Mouse (Mus musculus): ENCODE data around the gene Hkdc1. TPM values are rescaled to one million over a fixed set of nuclear protein-coding genes. Genes with fewer than 3 reads are reported as not detected.
"Not testable (repeated sequence)": the region's sequence is repeated elsewhere in the genome, so short reads cannot be mapped to it uniquely, and the experiment has no call there.

The Hkdc1 gene
- total RNA-seq (2021): 10 to 100 TPM; 12.5 to 15.3 TPM
- long read RNA-seq, experiment 1, partial matches to known transcripts: 11 of 16 reads
- long read RNA-seq, experiment 1, other reads (novel, unspliced or antisense): 4 of 16 reads
- long read RNA-seq, experiment 2, partial matches to known transcripts: 11 of 16 reads
- long read RNA-seq, experiment 2, other reads (novel, unspliced or antisense): 5 of 16 reads

DNA sequence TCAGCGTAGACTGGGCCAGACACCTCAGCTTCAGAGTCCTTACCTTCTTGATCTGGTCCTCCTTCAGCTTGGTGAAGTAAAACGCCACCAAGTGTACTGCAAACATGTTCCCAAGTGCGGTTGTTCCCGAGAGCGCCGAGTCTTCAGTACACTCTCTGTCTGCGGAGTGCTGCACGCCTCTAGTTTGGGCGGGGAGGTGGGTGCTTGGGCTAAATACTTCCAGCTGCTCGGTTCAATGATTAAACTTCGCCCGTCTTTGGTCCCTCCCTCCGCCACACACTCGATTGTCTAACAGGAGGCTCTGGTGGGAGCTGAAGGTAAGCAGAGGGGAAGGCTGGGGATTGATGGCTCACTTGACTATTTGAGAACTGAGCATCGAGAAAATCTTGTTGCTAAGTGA, at the start of gene Hkdc1:
Gene Hkdc1 (minus strand): TSS at position 237 of the 400 bp plus-strand sequence.
- intact Hi-C loops (cut with DNase I): no loop called here
- DNase-seq (ENCODE audit: low spot score in 2 of 2): no peak

DNA sequence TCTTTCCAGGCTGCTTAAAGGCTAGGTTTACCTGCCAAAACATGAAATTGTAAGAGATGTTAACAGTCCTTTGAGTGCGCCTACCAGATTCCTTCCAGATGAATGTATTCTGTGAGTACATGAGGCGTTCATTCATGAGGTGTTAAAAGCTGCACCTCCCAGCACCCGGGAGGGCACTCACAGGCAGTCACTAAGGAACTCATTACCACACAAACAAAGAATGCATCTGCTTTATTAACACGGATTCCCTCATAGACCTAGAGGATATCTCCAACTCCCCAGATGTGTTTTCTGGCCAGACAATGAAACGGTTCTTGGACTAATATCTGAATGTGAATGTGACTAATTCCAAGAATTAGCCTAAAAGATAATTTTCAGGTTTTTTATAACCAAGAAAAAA, 48.8 kb upstream of the Hkdc1 start:
- no peak for DNase-seq (ENCODE audit: low spot score in 2 of 2)
- intact Hi-C loops (cut with DNase I): no loop called here

GRCm38 (mm10) chr10:62469736-62470135, 47.4 kb upstream of the Hkdc1 start:
- intact Hi-C loops (cut with DNase I): no loop called here
- DNase-seq (ENCODE audit: low spot score in 2 of 2): no peak

- intact Hi-C loops (cut with DNase I): no loop called here
- no peak for DNase-seq (ENCODE audit: low spot score in 2 of 2)
Observed at GRCm38 (mm10) chr10:62461321-62461720, 39.0 kb upstream of the Hkdc1 start.

- DNase-seq (ENCODE audit: low spot score in 2 of 2); intact Hi-C loops (cut with DNase I): not testable (repeated sequence)
Observed at GRCm38 (mm10) chr10:62452001-62452400, 29.7 kb upstream of the Hkdc1 start.

DNA sequence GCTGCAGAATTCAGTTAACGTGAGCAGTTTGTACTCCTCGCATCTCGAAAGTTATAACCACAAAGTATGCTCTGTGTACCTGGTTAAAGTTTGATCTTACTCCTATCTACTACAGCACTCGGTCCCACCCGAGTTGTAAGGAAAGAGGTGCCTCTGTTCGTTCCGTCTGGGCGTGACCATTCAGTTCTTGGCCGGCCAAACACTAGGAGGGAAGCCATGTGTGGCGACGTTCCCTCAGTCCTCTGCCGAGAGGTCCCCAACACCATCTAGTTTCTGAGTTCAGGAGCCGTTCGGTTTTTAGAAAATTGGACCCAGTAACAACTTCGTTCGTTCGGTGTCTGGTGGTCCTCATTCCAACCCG, 28.0 kb upstream of the Hkdc1 start:
- intact Hi-C loops (cut with DNase I): no loop called here
- DNase-seq (ENCODE audit: low spot score in 2 of 2): no peak

- intact Hi-C loops (cut with DNase I): loop anchor here (5.0 kb wide), 1 partner anchor 183 kb away; no protein-coding TSS in a partner anchor
Observed at GRCm38 (mm10) chr10:62449364-62450279, 27.3 kb upstream of the Hkdc1 start, which contains the start of the genes 4930507D05Rik and Supv3l1. Gene 4930507D05Rik (plus strand): TSS chr10:62449489. Gene Supv3l1 (minus strand): TSS chr10:62449738.

GRCm38 (mm10) chr10:62430427-62430826, 8.1 kb upstream of the Hkdc1 start:
- no peak for DNase-seq (ENCODE audit: low spot score in 2 of 2)
- intact Hi-C loops (cut with DNase I): loop anchor here (10.0 kb wide), 1 partner anchor 324 kb away; no protein-coding TSS in a partner anchor

More at GRCm38 (mm10) chr10:62449364-62450279, 27.3 kb upstream of the Hkdc1 start, which contains the start of the genes 4930507D05Rik and Supv3l1:
- DNase-seq (ENCODE audit: low spot score in 2 of 2): peak; percentile 92 to 95

DNA sequence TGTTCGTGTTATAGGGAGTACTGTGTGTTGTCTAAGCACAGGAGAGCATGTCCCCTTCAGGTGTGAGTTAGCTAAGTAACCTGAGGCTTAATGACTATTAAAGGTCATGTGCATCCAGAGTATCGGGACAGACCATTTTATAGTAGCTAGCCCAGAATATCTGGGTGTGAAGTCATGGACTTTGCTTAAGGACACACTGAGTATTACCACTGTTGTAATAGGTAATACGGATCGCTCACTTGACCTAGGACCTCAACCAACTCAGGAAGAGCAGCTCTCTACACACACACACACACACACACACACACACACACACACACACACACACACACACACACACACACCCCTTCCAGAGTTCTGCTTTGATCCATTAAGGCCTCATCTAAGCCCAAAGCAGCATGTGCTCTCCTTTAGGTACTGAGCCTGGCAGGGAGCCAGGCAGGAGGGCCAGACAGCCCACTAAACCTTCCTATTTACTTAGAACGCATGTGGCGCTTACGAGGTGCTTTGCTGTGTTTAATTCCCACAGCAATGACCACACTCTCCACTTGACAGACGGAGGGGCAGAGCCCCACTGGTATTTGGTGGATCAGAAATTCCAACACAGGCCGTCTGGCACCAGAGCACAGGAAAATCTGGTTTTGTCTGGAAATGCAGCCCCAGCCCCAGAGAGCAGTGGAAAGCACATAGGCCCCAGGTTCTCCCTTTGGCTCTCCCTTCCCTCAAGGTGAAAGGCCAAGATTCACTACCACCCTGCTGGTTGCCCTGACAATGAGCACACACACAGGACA, 3.0 kb upstream of the Hkdc1 start:
- DNase-seq (ENCODE audit: low spot score in 2 of 2): no peak
- intact Hi-C loops (cut with DNase I): no loop called here

- intact Hi-C loops (cut with DNase I): no loop called here
- DNase-seq (ENCODE audit: low spot score in 2 of 2): no peak
Observed at GRCm38 (mm10) chr10:62421127-62421526, 1.2 kb downstream of the Hkdc1 start.

DNA sequence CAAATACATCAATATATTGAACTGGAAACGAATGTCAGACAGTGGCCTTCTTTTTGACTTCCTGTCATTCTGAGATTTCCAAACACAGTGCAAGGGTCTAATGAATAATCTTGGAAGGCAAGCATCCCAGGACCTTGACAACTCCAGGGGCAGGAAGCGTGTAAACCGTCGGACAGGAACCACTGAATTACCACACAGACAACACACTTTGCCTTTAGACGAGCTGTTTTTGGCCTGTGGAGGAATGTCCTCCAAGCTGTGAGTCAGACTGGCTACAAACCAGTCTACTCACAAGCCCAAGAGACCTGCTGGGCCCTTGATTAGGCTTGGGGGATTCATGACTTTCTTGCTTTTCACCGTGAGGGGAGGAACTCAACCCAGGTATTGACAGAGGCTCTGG, 1.9 kb downstream of the Hkdc1 start:
- DNase-seq (ENCODE audit: low spot score in 2 of 2): no peak
- intact Hi-C loops (cut with DNase I): no loop called here

GRCm38 (mm10) chr10:62419422-62419821, 2.9 kb downstream of the Hkdc1 start:
- no peak for DNase-seq (ENCODE audit: low spot score in 2 of 2)
- intact Hi-C loops (cut with DNase I): no loop called here

DNA sequence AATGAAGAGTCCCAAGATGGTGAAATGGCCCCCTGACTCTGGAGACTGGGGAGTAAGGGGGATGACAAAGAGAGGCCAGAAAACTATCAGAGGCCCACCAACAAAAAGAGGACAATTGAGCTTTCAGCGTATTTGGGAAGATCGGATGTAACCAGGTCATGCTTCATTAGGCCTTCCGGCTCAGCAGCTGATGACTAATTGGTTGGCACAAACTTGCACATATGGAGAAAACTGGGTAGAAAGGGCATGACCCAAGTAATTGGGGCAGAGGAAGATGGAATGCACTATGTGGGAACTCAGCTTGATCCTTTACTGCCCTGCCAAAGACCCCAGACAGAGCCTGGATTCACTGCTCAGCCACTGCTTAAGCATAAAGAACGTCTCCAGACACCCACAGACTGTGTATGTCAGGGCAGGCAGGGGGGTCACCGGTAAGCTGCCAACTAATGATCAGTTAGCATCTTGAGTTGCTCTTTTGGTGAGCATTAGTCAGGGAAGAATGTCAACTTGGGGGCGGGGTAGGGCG, 3.4 kb downstream of the Hkdc1 start:
- DNase-seq (ENCODE audit: low spot score in 2 of 2): no peak
- intact Hi-C loops (cut with DNase I): no loop called here

DNA sequence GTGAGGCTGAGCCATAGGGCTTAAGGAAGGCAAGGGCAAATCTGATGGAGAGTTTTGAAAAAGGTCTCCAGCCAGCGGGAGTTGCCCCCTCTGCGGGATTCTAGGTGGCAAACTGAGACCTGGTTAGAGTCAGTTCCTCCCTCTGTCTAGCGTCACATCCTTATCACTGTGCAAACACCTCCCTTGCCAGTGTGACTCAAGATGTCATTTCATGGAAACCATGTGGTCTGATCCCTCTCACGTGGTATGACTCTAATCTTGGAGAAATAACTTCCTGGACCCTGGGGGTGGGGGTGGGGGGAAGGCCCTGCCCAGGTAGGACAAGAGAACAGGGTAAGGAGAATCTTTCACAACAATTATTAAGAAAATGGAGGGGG, 8.7 kb downstream of the Hkdc1 start:
- DNase-seq (ENCODE audit: low spot score in 2 of 2): no peak
- intact Hi-C loops (cut with DNase I): no loop called here

DNA sequence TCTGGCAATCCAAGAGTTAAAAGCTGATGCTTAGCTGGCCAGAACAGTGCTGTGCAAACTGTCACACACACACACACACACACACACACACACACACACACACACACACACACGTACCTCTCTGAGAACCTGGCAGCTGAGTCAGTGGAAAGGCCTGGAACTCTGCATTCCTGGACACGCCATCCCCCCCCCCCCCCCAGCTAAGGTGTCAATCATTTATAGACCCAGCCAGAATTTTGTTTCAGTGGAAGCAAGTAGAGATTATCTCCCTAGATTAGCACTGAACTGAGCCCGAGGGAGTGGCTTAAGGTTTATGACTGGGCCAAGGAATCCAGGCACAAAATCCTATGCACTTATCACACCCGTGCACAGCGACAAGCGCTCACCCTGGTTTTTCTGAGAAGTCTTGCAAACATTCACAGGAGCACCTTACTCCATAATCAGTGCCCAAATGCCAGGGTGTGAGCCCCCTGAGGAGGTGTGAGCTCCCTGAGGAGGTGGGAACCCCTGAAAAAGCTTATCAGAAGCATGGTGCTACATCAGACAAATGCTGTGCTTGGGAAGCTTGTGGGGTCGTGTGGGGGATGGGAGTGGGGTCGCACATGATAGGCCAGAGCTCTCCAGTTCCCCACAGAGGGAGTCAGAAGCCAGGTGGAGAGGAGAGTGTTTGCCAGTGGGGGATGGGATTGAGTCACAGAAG, 9.2 kb downstream of the Hkdc1 start:
- intact Hi-C loops (cut with DNase I): no loop called here
- peak in 1 of 2 experiments; percentile 42 for DNase-seq (ENCODE audit: low spot score in 2 of 2)

- peak in 1 of 2 experiments; percentile 46 for DNase-seq (ENCODE audit: low spot score in 2 of 2)
- intact Hi-C loops (cut with DNase I): loop anchor here (1.0 kb wide), 1 partner anchor 136 kb away; no protein-coding TSS in a partner anchor
Observed at GRCm38 (mm10) chr10:62411431-62412410, 10.6 kb downstream of the Hkdc1 start.

GRCm38 (mm10) chr10:62410943-62411342, 11.3 kb downstream of the Hkdc1 start:
- intact Hi-C loops (cut with DNase I): loop anchor here (1.0 kb wide), 1 partner anchor 136 kb away; no protein-coding TSS in a partner anchor
- peak; percentile 79 to 81 for DNase-seq (ENCODE audit: low spot score in 2 of 2)

DNA sequence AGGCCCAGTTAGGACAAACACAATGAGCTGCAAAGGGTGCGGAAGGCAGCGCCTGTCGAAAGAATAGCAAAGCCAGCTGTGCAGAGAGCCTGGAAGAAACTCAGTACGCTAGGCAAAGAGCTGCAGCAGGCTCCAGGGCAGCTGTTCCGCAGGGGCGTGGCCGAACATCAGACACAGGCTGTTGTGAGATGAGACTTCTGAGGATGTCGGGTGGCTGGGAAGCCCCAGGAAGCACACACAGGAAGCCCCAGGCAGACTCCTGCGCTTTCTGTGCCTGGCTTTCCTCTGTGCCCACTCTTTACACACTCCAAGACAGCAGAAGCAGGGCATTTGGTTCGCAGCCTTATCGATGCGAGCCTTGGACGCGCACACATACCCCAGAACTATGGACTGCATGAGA, 17.4 kb downstream of the Hkdc1 start:
- no peak for DNase-seq (ENCODE audit: low spot score in 2 of 2)
- intact Hi-C loops (cut with DNase I): no loop called here

All from left cerebral cortex, postnatal 14 days (tissue).